ENCODE assay signal across 10 mouse cellular contexts in the genomic region with DNA sequence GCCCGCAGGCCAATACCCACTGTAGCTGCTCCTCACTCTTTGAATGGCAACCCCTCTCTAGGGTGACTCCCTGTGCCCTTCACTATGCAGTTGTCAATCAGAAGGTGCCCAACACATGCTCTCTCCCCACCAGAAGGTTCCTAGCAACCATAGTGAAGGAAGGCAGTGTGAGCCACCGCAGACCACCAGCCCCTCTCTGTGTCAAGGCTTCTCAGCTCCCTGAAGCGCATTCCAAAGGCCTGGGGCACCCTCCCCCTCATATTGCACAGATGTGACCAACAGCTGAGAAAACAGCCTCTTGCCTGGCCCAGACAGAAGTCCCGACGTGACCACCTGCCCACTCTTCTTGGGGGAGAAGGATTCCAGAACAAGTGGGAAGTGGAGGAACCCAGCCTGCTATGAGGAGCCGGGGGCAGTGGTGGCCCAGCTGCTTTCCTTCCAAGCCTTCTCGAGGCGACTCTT. TPM values are rescaled to one million over a fixed set of nuclear protein-coding genes. Genes with fewer than 3 reads are reported as not detected.
A peak's percentile ranks its signal among the peaks of the same experiment; 100 is the strongest.
DNase-seq lines count a peak whose midpoint lies in the region; ATAC-seq and TF ChIP-seq lines count a peak whose summit lies in the region.
"Had no signal": no experiment of that assay in that cellular context is flagged by ENCODE, and none has a peak within 500 bp of the region (broad histone marks: within the 10 kb centered on the region; RNA-seq: fewer than 3 reads in every experiment).

No protein-coding gene starts in this region.

- peaks cover 7% of the 10 kb centered on the region; the same call in 1 of the 2 replicates for H3K36me3 ChIP-seq in kidney, postnatal 0 days (ENCODE audit: insufficient read depth, low read length)
- peaks cover 41% of the 10 kb centered on the region for H3K36me3 ChIP-seq in forebrain, embryonic 10.5 days (replicated peaks)
- peaks cover 13% of the 10 kb centered on the region for H3K36me3 ChIP-seq in limb, embryonic 13.5 days

- H3K4me3 ChIP-seq in kidney, postnatal 0 days (replicated peaks; ENCODE audit: low read depth, low read length), result peak overlapping the region; percentile 53
- peak overlapping the region; percentile 93 for H3K4me3 ChIP-seq in forebrain, embryonic 10.5 days
- H3K4me3 ChIP-seq in limb, embryonic 13.5 days, result peak overlapping the region; percentile 53
- peak overlapping the region; percentile 38; the same call in 1 of the 2 replicates for H3K4me3 ChIP-seq in olfactory bulb, adult 2 months (ENCODE audit: insufficient read depth, low read depth, low read length)
- H3K4me3 ChIP-seq: erythroblast, embryonic 14.5 days had no signal

- no peak for DNase-seq in kidney, postnatal 0 days (ENCODE audit: low spot score)
- no peak for DNase-seq in kidney, postnatal 14 days
- peak; percentile 56 for DNase-seq in forebrain, embryonic 10.5 days (ENCODE audit: extremely low spot score, low spot score)
- DNase-seq in adrenal gland, postnatal 25 days, result no peak
- no peak for DNase-seq in ovary, adult 18-20 months (ENCODE audit: low spot score)
- DNase-seq in thymus, adult 18-20 months, result no peak
- DNase-seq: thymus, adult 2 months had no signal

- WGBS in kidney, postnatal 0 days, result 10% methylated on average over 8 of the region's 8 CpGs
- WGBS in forebrain, embryonic 10.5 days, result 10% methylated on average over 8 of the region's 8 CpGs
- 8% methylated on average over 8 of the region's 8 CpGs for WGBS in limb, embryonic 13.5 days
- WGBS in olfactory bulb, adult 2 months, result 44% methylated on average over 8 of the region's 8 CpGs

- TF ChIP-seq CTCF in kidney, postnatal 0 days (IDR thresholded peaks at IDR 0.05; ENCODE audit: low read depth), result no peak
- no peak for TF ChIP-seq CTCF in olfactory bulb, adult 2 months (IDR thresholded peaks at IDR 0.05; ENCODE audit: insufficient read depth, low read depth, low read length)

- H3K27ac ChIP-seq in kidney, postnatal 0 days, result no peak overlapping the region
- H3K27ac ChIP-seq in forebrain, embryonic 10.5 days, result peak overlapping the region; percentile 97
- no peak overlapping the region; the same call in 1 of the 2 replicates for H3K27ac ChIP-seq in limb, embryonic 13.5 days
- H3K27ac ChIP-seq in olfactory bulb, adult 2 months (ENCODE audit: insufficient read depth, low read depth, low read length), result no peak overlapping the region

- no peak for TF ChIP-seq POLR2A in olfactory bulb, adult 2 months (IDR thresholded peaks at IDR 0.05; ENCODE audit: insufficient read depth, low read depth, low read length)

- H3K9me3 ChIP-seq in kidney, postnatal 0 days (replicated peaks; ENCODE audit: low read length), result no peaks in the 10 kb centered on the region
- H3K9me3 ChIP-seq in forebrain, embryonic 10.5 days, result no peaks in the 10 kb centered on the region
- no peaks in the 10 kb centered on the region for H3K9me3 ChIP-seq in limb, embryonic 13.5 days

- peaks cover 27% of the 10 kb centered on the region for H3K4me1 ChIP-seq in kidney, postnatal 0 days (replicated peaks; ENCODE audit: insufficient read depth, low read length)
- H3K4me1 ChIP-seq in forebrain, embryonic 10.5 days, result peaks cover 67% of the 10 kb centered on the region
- H3K4me1 ChIP-seq in limb, embryonic 13.5 days, result peaks cover 47% of the 10 kb centered on the region
- peaks cover 35% of the 10 kb centered on the region for H3K4me1 ChIP-seq in olfactory bulb, adult 2 months (ENCODE audit: control insufficient read depth, insufficient read depth, low read length)

- peak overlapping the region; percentile 19; the same call in 1 of the 2 replicates for H3K9ac ChIP-seq in kidney, postnatal 0 days (ENCODE audit: low read depth, low read length)
- H3K9ac ChIP-seq in limb, embryonic 13.5 days, result peak overlapping the region; percentile 75

- peak overlapping the region; percentile 84 for H3K4me2 ChIP-seq in kidney, postnatal 0 days (ENCODE audit: low read length)
- H3K4me2 ChIP-seq in limb, embryonic 13.5 days (replicated peaks), result peak overlapping the region; percentile 87

- H3K27me3 ChIP-seq in kidney, postnatal 0 days (ENCODE audit: insufficient read depth, low read length), result no peaks in the 10 kb centered on the region
- H3K27me3 ChIP-seq in forebrain, embryonic 10.5 days (ENCODE audit: poor library complexity, severe bottlenecking), result peaks cover 15% of the 10 kb centered on the region; the same call in 1 of the 2 replicates
- H3K27me3 ChIP-seq in limb, embryonic 13.5 days, result peaks cover 49% of the 10 kb centered on the region

- no peak; the same call in 1 of the 2 replicates for ATAC-seq in kidney, postnatal 0 days (replicated peaks; ENCODE audit: low FRiP score, low read depth)
- ATAC-seq in limb, embryonic 13.5 days (ENCODE audit: low FRiP score, low read depth), result peak; percentile 55

RNA-seq across cellular contexts. Expression of a gene that starts 1.4 kb away (rescaled TPM):
- 24.6 and 28.9 TPM in 2 replicates for polyA plus RNA-seq in kidney, postnatal 0 days (2015; fragmentation: Nextera tagmentation; extraction: Ambion mirVana)
- polyA plus RNA-seq in forebrain, embryonic 10.5 days (2016; fragmentation: Nextera tagmentation; extraction: Ambion mirVana), result 81.2 and 86.9 TPM in 2 replicates
- 30.5 and 32.8 TPM in 2 replicates for polyA plus RNA-seq in limb, embryonic 13.5 days (2015; fragmentation: Nextera tagmentation; extraction: Ambion mirVana)
- not detected in 2 replicates for polyA plus RNA-seq in olfactory bulb, adult 2 months (2012; ENCODE audit: insufficient read depth, insufficient read length, low replicate concordance, missing spikeins)
- 8.7 and 9.3 TPM in 2 replicates for total RNA-seq in adrenal gland, postnatal 25 days (2021)
- polyA plus RNA-seq: erythroblast, embryonic 14.5 days had no signal

RNA-seq across cellular contexts. Expression of a gene that starts 23.8 kb away (rescaled TPM):
- polyA plus RNA-seq in kidney, postnatal 0 days (2015; fragmentation: Nextera tagmentation; extraction: Ambion mirVana), result 20.1 and 20.9 TPM in 2 replicates
- 834 and 866 TPM in 2 replicates for polyA plus RNA-seq in forebrain, embryonic 10.5 days (2016; fragmentation: Nextera tagmentation; extraction: Ambion mirVana)
- polyA plus RNA-seq in limb, embryonic 13.5 days (2015; fragmentation: Nextera tagmentation; extraction: Ambion mirVana), result 518 and 520 TPM in 2 replicates
- not detected in 2 replicates for polyA plus RNA-seq in olfactory bulb, adult 2 months (2012; ENCODE audit: insufficient read depth, insufficient read length, low replicate concordance, missing spikeins)
- total RNA-seq in adrenal gland, postnatal 25 days (2021), result not detected in 2 replicates
- polyA plus RNA-seq: erythroblast, embryonic 14.5 days had no signal

RNA-seq across cellular contexts. Expression of a gene that starts 27.8 kb away (rescaled TPM):
- polyA plus RNA-seq in kidney, postnatal 0 days (2015; fragmentation: Nextera tagmentation; extraction: Ambion mirVana), result 0.14 TPM in 1 of 2 replicates, not detected in the other
- polyA plus RNA-seq in forebrain, embryonic 10.5 days (2016; fragmentation: Nextera tagmentation; extraction: Ambion mirVana), result 0.17 TPM in 2 replicates
- polyA plus RNA-seq in limb, embryonic 13.5 days (2015; fragmentation: Nextera tagmentation; extraction: Ambion mirVana), result 0.57 and 0.59 TPM in 2 replicates
- polyA plus RNA-seq in olfactory bulb, adult 2 months (2012; ENCODE audit: insufficient read depth, insufficient read length, low replicate concordance, missing spikeins), result not detected in 2 replicates
- total RNA-seq in adrenal gland, postnatal 25 days (2021), result 62.8 and 74.9 TPM in 2 replicates
- polyA plus RNA-seq: erythroblast, embryonic 14.5 days had no signal

RNA-seq across cellular contexts. Expression of a gene that starts 41.7 kb away (rescaled TPM):
- polyA plus RNA-seq in kidney, postnatal 0 days (2015; fragmentation: Nextera tagmentation; extraction: Ambion mirVana), result 12.1 and 12.3 TPM in 2 replicates
- 19.1 and 22.8 TPM in 2 replicates for polyA plus RNA-seq in forebrain, embryonic 10.5 days (2016; fragmentation: Nextera tagmentation; extraction: Ambion mirVana)
- polyA plus RNA-seq in limb, embryonic 13.5 days (2015; fragmentation: Nextera tagmentation; extraction: Ambion mirVana), result 22.3 and 23.6 TPM in 2 replicates
- not detected in 2 replicates for polyA plus RNA-seq in olfactory bulb, adult 2 months (2012; ENCODE audit: insufficient read depth, insufficient read length, low replicate concordance, missing spikeins)
- total RNA-seq in adrenal gland, postnatal 25 days (2021), result 17.9 and 24.1 TPM in 2 replicates

RNA-seq across cellular contexts. Expression of a gene that starts 42.1 kb away (rescaled TPM):
- 40.4 and 42.1 TPM in 2 replicates for polyA plus RNA-seq in kidney, postnatal 0 days (2015; fragmentation: Nextera tagmentation; extraction: Ambion mirVana)
- 87.7 and 88.3 TPM in 2 replicates for polyA plus RNA-seq in forebrain, embryonic 10.5 days (2016; fragmentation: Nextera tagmentation; extraction: Ambion mirVana)
- polyA plus RNA-seq in limb, embryonic 13.5 days (2015; fragmentation: Nextera tagmentation; extraction: Ambion mirVana), result 65.5 and 66.7 TPM in 2 replicates
- polyA plus RNA-seq in olfactory bulb, adult 2 months (2012; ENCODE audit: insufficient read depth, insufficient read length, low replicate concordance, missing spikeins), result not detected in 2 replicates
- total RNA-seq in adrenal gland, postnatal 25 days (2021), result 22.7 and 22.8 TPM in 2 replicates

Comparison
In these comparisons a context has a peak if more than half of its experiments do, and no peak if none do; other contexts are left out.
1. H3K4me3 ChIP-seq: peak in every context shown above with its lines; median percentile 93 in forebrain, embryonic 10.5 days; 53 in kidney, postnatal 0 days; 53 in limb, embryonic 13.5 days; 38 in olfactory bulb, adult 2 months.
2. RNA of a gene that starts 1.4 kb away (polyA plus RNA-seq): 81.2 to 86.9 TPM in forebrain, embryonic 10.5 days, 30.5 to 32.8 TPM in limb, embryonic 13.5 days and 24.6 to 28.9 TPM in kidney, postnatal 0 days; not detected in olfactory bulb, adult 2 months; every median in the first group is over 10 times any median in the second.
3. RNA of a gene that starts 23.8 kb away (polyA plus RNA-seq): 834 to 866 TPM in forebrain, embryonic 10.5 days and 518 to 520 TPM in limb, embryonic 13.5 days; 20.1 to 20.9 TPM in kidney, postnatal 0 days and not detected in olfactory bulb, adult 2 months; every median in the first group is over 10 times any median in the second.